Mouse (Mus musculus) small intestine, adult 2 months (tissue): ENCODE measurements around the gene Glis3.

Experiments
- CTCF ChIP-seq: fragments of 200-500 bp; IDR thresholded peaks from 2 replicates; pipeline ENCODE4 v1.5.1; 2012; ENCODE audit warnings: low read depth, mild to moderate bottlenecking, control low read depth, inconsistent platforms, low read length, moderate library complexity, mixed read lengths; ENCODE audit not compliant: insufficient replicate concordance, insufficient read length; ENCODE audit errors: extremely low read depth
- POLR2A ChIP-seq: fragments of 200-500 bp; IDR thresholded peaks from 2 replicates; pipeline ENCODE4 v1.6.1; 2012; ENCODE audit warnings: low read depth, mild to moderate bottlenecking, control low read depth, inconsistent platforms, low read length, moderate library complexity

GRCm38 (mm10) chr19:28422939-28423338 is 256.9 kb downstream of the Glis3 start:
- TF ChIP-seq POLR2A: no peak
- no peak for TF ChIP-seq CTCF
